Mouse (Mus musculus) lung, embryonic 14.5 days (tissue): ENCODE measurements around the gene Cbarp. TPM values are rescaled to one million over a fixed set of nuclear protein-coding genes. Genes with fewer than 3 reads are reported as not detected.
A peak's percentile ranks its signal among the peaks of the same experiment; 100 is the strongest.

Experiments
- ATAC-seq: fragments of 200-750 bp; cut with Nextera tagmentation; 2 replicates; pipeline ENCODE4 v1.8.0; 2017; ENCODE audit warnings: mild to moderate bottlenecking, moderate TSS enrichment, moderate library complexity; ENCODE audit not compliant: insufficient read depth
- DNase-seq: peaks from one replicate; pipeline ENCODE4 v3.0.0-alpha.2; 2015
- H3K27ac ChIP-seq: fragments of 300-500 bp; sonication (generic); 2 replicates; pipeline ENCODE4 v1.5.1; 2014; ENCODE audit warnings: low read depth, mild to moderate bottlenecking, moderate library complexity
- H3K27me3 ChIP-seq: fragments of 300-500 bp; sonication (generic); 2 replicates; pipeline ENCODE4 v1.6.1; 2014; ENCODE audit warnings: low read length, control low read depth; ENCODE audit not compliant: insufficient read depth
- H3K36me3 ChIP-seq: fragments of 300-500 bp; sonication (generic); 2 replicates; pipeline ENCODE4 v1.6.1; 2014; ENCODE audit warnings: control low read depth; ENCODE audit not compliant: insufficient read depth
- H3K4me1 ChIP-seq: fragments of 300-500 bp; sonication (generic); 2 replicates; pipeline ENCODE4 v1.6.1; 2014; ENCODE audit warnings: antibody characterized with exemption, control low read depth; ENCODE audit not compliant: insufficient read depth
- H3K4me2 ChIP-seq: fragments of 300-500 bp; sonication (generic); 2 replicates; pipeline ENCODE4 v1.6.1; 2014; ENCODE audit warnings: mild to moderate bottlenecking
- H3K4me3 ChIP-seq: fragments of 300-500 bp; sonication (generic); 2 replicates; pipeline ENCODE4 v1.5.1; 2014; ENCODE audit warnings: low read depth, low read length
- H3K9ac ChIP-seq: fragments of 300-500 bp; sonication (generic); 2 replicates; pipeline ENCODE4 v1.6.1; 2014
- H3K9me3 ChIP-seq: fragments of 300-500 bp; sonication (generic); 2 replicates; pipeline ENCODE4 v1.6.1; 2016; ENCODE audit warnings: low read depth, low read length, control low read depth
- CTCF ChIP-seq: IDR thresholded peaks from 2 replicates; pipeline ENCODE4 v1.5.1; 2016; ENCODE audit warnings: antibody characterized with exemption, low read depth
- WGBS: fragments of 180-500 bp; shearing (Covaris S2); extraction: QIAGEN DNeasy Blood & Tissue Kit; methylation state at CpG from one replicate; pipeline ENCODE4 v1.1.7; 2014; 5-methylcytosine and 5-hydroxymethylcytosine counted together
- polyA plus RNA-seq: library from polyadenylated mRNA; unstranded; fragments of >200 nt; fragmentation: Nextera tagmentation; extraction: Ambion mirVana; gene quantifications from 2 replicates; pipeline ENCODE4 v1.2.1, GENCODE M21; 2014

Cbarp gene
- polyA plus RNA-seq, 1 experiment from 2014 or later, result 5.5 TPM

DNA sequence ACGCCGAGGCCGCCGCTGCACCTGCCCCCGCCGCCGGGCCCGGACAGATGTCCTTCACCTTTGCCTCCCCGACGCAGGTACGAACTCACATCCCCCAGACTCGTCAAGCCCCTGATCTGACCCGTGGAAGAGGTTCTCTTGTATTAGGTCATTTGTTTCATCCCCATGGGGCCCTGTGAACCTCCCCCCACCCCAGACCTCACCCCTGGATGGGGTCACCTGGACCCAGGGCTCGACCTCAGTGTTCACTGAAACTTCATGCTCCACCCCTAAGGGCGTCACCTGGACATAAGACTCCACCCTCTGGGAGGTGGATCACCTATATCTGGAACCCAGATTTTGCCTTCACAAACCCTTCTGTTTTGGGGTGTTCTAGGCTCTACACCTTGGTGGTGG, 1.9 kb upstream of the Cbarp start:
- no peak for ATAC-seq
- peaks cover 23% of the 10 kb centered on the region for H3K27me3 ChIP-seq
- peak overlapping the region; percentile 73 for H3K4me3 ChIP-seq
- peak overlapping the region; percentile 88 for H3K27ac ChIP-seq
- no peaks in the 10 kb centered on the region for H3K9me3 ChIP-seq
- peaks cover 9% of the 10 kb centered on the region; the same call in 1 of the 2 replicates for H3K4me1 ChIP-seq
- no peak for DNase-seq
- peak overlapping the region; percentile 77 for H3K4me2 ChIP-seq
- TF ChIP-seq CTCF, result no peak
- H3K9ac ChIP-seq, result peak overlapping the region; percentile 82
- peaks cover 33% of the 10 kb centered on the region for H3K36me3 ChIP-seq
- WGBS, result 0% methylated on average over 15 of the region's 15 CpGs

DNA sequence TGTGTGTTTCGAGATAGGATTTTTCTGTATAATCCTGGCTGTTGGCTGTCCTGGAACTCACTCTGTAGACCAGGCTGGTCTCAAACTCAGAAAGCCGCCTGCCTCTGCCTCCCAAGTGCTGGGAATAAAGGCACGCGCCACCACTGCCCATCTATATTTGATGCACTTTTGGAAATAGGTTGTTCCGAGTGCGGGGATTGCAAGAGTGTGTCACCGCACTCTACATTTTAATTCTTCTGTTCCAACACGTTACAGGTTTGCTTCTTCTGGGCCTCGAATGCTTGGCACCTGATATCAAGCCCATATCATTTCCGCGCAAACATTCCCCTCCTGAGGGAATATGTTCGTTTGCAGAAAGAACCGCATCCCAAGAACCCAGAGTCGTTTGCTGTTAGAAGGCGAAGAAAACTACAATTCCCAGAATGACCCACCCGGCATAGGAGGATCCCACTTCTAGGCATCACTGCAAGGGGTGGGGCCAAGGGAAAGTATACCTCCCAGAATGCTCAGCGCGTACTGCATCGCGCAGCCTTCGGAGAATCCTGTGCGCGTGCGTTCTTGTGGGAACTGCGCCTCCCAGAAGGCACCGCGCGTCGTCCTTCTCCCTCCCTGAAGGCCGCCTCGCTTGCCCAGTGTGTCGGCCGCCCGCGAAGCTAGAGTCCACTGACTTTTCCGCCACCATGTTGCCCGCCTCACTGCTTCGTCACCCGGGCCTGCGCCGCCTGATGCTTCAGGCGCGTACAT, 1.3 kb upstream of the Cbarp start:
- Histone ChIP-seq H3K36me3 (peaks cover 33% of the 10 kb centered on the region), H3K4me3 (peak overlapping the region; percentile 73), H3K27ac (peak overlapping the region; percentile 88), H3K9ac (peak overlapping the region; percentile 82), H3K27me3 (peaks cover 29% of the 10 kb centered on the region), H3K9me3 (no peaks in the 10 kb centered on the region), H3K4me2 (peak overlapping the region; percentile 77), H3K4me1 (peaks cover 9% of the 10 kb centered on the region; the same call in 1 of the 2 replicates)
- peak; percentile 85 for ATAC-seq
- WGBS, result 1% methylated on average over 43 of the region's 43 CpGs
- peak; percentile 100 for DNase-seq
- no peak for TF ChIP-seq CTCF

DNA sequence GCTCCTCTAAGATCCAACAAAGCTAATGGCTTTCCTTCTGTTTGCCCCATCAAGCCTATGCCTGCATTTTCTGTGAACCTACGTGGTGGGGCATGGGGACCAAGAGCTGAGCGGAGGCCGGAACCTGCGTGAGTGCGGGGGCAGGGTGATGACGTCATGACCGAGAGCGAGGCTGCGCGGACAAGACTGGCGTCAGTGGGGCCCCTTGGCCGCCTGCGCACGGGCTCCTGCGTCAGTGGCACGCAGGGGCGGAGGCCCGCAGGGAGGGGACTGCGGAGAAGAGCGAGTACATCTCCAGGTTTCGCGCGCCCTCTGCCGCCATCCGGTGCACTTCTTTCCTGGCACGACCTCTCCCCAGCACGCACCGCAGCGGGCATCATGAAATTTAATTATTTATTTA, 608 bp upstream of the Cbarp start:
- peak overlapping the region; percentile 24 for H3K9ac ChIP-seq
- H3K36me3 ChIP-seq, result peaks cover 29% of the 10 kb centered on the region
- peaks cover 9% of the 10 kb centered on the region; the same call in 1 of the 2 replicates for H3K4me1 ChIP-seq
- peak overlapping the region; percentile 73 for H3K4me3 ChIP-seq
- WGBS, result 0% methylated on average over 29 of the region's 29 CpGs
- DNase-seq (peak; percentile 97), ATAC-seq (peak; percentile 60)
- H3K9me3 ChIP-seq, result no peaks in the 10 kb centered on the region
- TF ChIP-seq CTCF, result peak; percentile 62
- peak overlapping the region; percentile 77 for H3K4me2 ChIP-seq
- peak overlapping the region; percentile 52 for H3K27ac ChIP-seq
- H3K27me3 ChIP-seq, result peaks cover 36% of the 10 kb centered on the region

DNA sequence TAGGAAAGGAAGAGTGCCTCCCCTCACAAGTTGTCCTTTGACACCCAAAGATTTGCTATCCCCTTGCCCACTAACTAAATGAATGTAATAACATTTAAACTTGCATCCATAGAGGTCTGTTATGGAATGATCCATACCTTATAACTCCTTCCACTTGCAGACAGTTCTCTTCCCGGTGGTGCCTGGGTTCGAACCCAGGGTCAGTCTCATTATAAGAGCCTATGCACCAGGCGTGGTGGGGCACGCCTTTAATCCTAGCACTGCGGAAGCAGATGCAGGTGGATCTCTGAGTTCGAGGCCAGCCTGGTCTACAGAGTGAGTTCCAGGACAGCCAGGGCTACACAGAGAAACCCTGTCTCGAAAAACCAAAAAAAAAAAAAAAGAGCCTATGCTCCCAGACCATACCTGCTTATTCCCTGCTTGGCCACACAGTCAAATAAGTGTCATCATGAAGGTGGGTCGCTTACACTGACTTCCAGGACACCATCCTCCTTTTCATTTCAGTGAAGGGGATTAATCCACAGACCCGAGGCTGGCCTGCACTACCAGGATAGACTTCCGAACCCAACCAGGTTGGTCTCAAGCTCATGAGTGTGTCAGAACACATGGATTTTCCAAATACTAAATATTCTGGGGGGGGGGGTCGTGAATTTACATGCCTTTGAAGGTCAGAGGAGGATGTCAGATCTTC, 515 bp downstream of the Cbarp start:
- 0 out of 2 replicates have a peak overlapping the region, but pooled peaks have one; percentile 12 for H3K27ac ChIP-seq
- 73% methylated on average over 11 of the region's 11 CpGs for WGBS
- H3K27me3 ChIP-seq, result peaks cover 48% of the 10 kb centered on the region
- no peak overlapping the region for H3K4me3 ChIP-seq
- H3K9ac ChIP-seq, result no peak overlapping the region
- no peak for ATAC-seq
- no peak for TF ChIP-seq CTCF
- peaks cover 17% of the 10 kb centered on the region for H3K36me3 ChIP-seq
- peak overlapping the region; percentile 98 for H3K4me2 ChIP-seq
- no peaks in the 10 kb centered on the region for H3K9me3 ChIP-seq
- no peak for DNase-seq
- H3K4me1 ChIP-seq, result peaks cover 9% of the 10 kb centered on the region; the same call in 1 of the 2 replicates

DNA sequence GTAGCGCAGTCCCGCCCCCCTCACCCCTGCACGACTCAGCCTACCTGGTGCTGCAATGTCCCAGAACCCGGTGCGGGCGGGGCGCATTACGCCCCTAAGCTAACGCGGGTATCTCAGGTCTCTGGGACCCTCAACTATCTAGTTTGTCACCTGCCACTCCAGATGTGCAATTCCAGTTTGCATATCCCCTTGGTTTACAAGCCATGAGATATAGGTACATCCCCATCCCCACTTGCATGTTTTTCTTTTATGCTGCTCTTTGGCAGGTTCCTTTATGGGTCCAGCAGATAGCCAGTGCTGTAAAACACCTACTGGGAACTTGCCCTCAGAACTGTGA, 1.2 kb downstream of the Cbarp start:
- Histone ChIP-seq H3K36me3 (peaks cover 10% of the 10 kb centered on the region), H3K4me1 (peaks cover 9% of the 10 kb centered on the region; the same call in 1 of the 2 replicates), H3K9ac (peak overlapping the region; percentile 69), H3K4me3 (peak overlapping the region; percentile 67), H3K9me3 (no peaks in the 10 kb centered on the region), H3K4me2 (peak overlapping the region; percentile 98), H3K27ac (no peak overlapping the region), H3K27me3 (peaks cover 48% of the 10 kb centered on the region)
- DNase-seq (no peak), ATAC-seq (no peak)
- WGBS, result under 1% methylated on average over 10 of the region's 10 CpGs
- TF ChIP-seq CTCF, result no peak

DNA sequence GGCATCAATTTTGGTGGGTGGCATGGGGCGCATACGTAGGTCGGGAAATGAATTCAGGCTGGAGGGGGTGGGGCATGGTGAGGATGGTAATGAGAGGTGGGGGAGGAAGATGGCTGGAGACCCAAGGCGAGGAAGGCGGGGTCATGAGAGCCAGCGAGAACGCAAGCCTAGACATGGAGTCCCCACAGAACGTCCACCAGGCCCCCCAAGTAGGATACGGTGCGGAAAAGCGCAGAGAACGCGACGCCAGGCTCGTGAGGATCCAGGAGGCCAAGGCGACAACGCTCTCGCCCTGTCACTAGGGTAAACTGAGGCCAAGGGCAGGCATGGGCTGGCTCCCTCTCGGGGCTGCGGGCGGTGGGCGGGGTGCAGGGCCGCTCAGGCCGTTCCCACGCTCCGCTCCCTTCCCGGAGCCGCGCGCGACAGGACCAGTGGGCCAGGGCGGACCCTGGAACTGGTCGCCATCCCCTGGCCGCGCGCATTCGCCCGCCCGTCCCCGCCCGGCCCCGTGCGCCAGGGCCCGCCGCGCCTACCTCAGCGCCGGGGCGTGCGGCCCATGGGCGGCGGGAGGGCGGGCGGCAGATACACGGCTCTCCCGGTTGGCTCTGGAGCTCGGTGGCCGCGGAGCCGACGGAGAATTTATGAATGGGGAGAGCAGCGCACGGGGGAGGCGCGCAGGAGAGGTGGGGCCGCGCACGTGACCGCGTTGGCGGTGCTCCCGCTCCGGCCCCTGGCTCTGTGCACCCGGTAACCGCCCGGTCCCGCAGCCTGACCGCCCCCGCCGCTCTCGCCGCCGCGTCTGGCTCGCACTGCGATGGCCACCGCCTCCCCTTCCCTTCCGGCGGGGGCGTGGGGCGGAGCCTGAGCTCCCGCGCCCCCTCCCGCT, 1.8 kb downstream of the Cbarp start, which contains the start of gene Atp5d:
TSS of gene Atp5d (plus strand) at position 80 of the 886 bp plus-strand sequence.
- WGBS, result under 1% methylated on average over 93 of the region's 94 CpGs
- no peak for TF ChIP-seq CTCF
- peaks cover 5% of the 10 kb centered on the region for H3K36me3 ChIP-seq
- H3K9ac ChIP-seq, result peak within 1 kb of the TSS; percentile 69
- peaks cover 9% of the 10 kb centered on the region; the same call in 1 of the 2 replicates for H3K4me1 ChIP-seq
- peak within 1 kb of the TSS; percentile 67 for H3K4me3 ChIP-seq
- H3K9me3 ChIP-seq, result no peaks in the 10 kb centered on the region
- DNase-seq, result peak; percentile 61
- ATAC-seq, result no peak
- H3K27me3 ChIP-seq, result peaks cover 48% of the 10 kb centered on the region
- peak within 1 kb of the TSS; percentile 69 for H3K27ac ChIP-seq
- peak within 1 kb of the TSS; percentile 98 for H3K4me2 ChIP-seq
